Mouse (Mus musculus) hindbrain, embryonic 16.5 days (tissue): ENCODE results near the gene Golgb1. TPM values are rescaled to one million over a fixed set of nuclear protein-coding genes. Genes with fewer than 3 reads are reported as not detected.

ENCODE experiments used
- ATAC-seq: fragments of 200-750 bp; cut with Nextera tagmentation; 2 replicates; pipeline ENCODE4 v1.8.0; 2017; ENCODE audit warnings: moderate TSS enrichment, moderate library complexity
- H3K27ac ChIP-seq: fragments of 300-500 bp; sonication (generic); 2 replicates; pipeline ENCODE4 v1.5.1; 2014; ENCODE audit warnings: low read depth, mild to moderate bottlenecking, control low read depth, low read length, moderate library complexity
- H3K27me3 ChIP-seq: fragments of 300-500 bp; sonication (generic); replicated peaks from 2 replicates; pipeline ENCODE4 v1.6.1; 2014; ENCODE audit warnings: low read length; ENCODE audit not compliant: control insufficient read depth, insufficient read depth
- H3K36me3 ChIP-seq: fragments of 300-500 bp; sonication (generic); 2 replicates; pipeline ENCODE4 v1.6.1; 2014; ENCODE audit warnings: mild to moderate bottlenecking, low read length, moderate library complexity, mixed read lengths; ENCODE audit not compliant: control insufficient read depth, insufficient read depth
- H3K4me1 ChIP-seq: fragments of 300-500 bp; sonication (generic); 2 replicates; pipeline ENCODE4 v1.6.1; 2014; ENCODE audit warnings: low read depth, low read length; ENCODE audit not compliant: control insufficient read depth, insufficient read depth
- H3K4me2 ChIP-seq: fragments of 300-500 bp; sonication (generic); 2 replicates; pipeline ENCODE4 v1.6.1; 2014; ENCODE audit warnings: mild to moderate bottlenecking, low read length, control low read depth, moderate library complexity
- H3K4me3 ChIP-seq: fragments of 300-500 bp; sonication (generic); 2 replicates; pipeline ENCODE4 v1.5.1; 2014; ENCODE audit warnings: mild to moderate bottlenecking, low read length, control low read depth, moderate library complexity
- H3K9ac ChIP-seq: fragments of 300-500 bp; sonication (generic); 2 replicates; pipeline ENCODE4 v1.6.1; 2014; ENCODE audit warnings: low read depth, mild to moderate bottlenecking, control low read depth, low read length, moderate library complexity
- H3K9me3 ChIP-seq: fragments of 300-500 bp; sonication (generic); 2 replicates; pipeline ENCODE4 v1.6.1; 2014; ENCODE audit warnings: mild to moderate bottlenecking, low read length, moderate library complexity; ENCODE audit not compliant: control insufficient read depth
- WGBS: fragments of 180-500 bp; shearing (Covaris S2); extraction: QIAGEN DNeasy Blood & Tissue Kit; methylation state at CpG from one replicate; pipeline ENCODE4 v1.1.7; 2014; 5-methylcytosine and 5-hydroxymethylcytosine counted together
- polyA plus RNA-seq: library from polyadenylated mRNA; unstranded; fragments of >200 nt; fragmentation: Nextera tagmentation; extraction: Ambion mirVana; gene quantifications from 2 replicates; pipeline ENCODE4 v1.2.1, GENCODE M21; 2015

Gene Golgb1
- polyA plus RNA-seq, 1 experiment from 2014 or later = 72.5 TPM

GRCm38 (mm10) chr16:36903156-36903555 lies 28.2 kb downstream of the Golgb1 start:
- H3K36me3 ChIP-seq = peaks cover 34% of the 10 kb centered on the region
- no peak for ATAC-seq
- WGBS = 95% methylated on average over 5 of the region's 5 CpGs
- no peaks in the 10 kb centered on the region for H3K27me3 ChIP-seq
- no peak overlapping the region for H3K27ac ChIP-seq
- no peaks in the 10 kb centered on the region for H3K4me1 ChIP-seq
- H3K9me3 ChIP-seq = no peaks in the 10 kb centered on the region
- no peak overlapping the region for H3K9ac ChIP-seq
- H3K4me3 ChIP-seq = no peak overlapping the region
- H3K4me2 ChIP-seq = no peak overlapping the region

GRCm38 (mm10) chr16:36911909-36912308 lies 37.0 kb downstream of the Golgb1 start:
- no peak overlapping the region for H3K4me3 ChIP-seq
- peaks cover 46% of the 10 kb centered on the region for H3K36me3 ChIP-seq
- no peak overlapping the region for H3K9ac ChIP-seq
- no peak overlapping the region for H3K27ac ChIP-seq
- no peaks in the 10 kb centered on the region for H3K27me3 ChIP-seq
- H3K4me2 ChIP-seq = no peak overlapping the region
- no peaks in the 10 kb centered on the region for H3K9me3 ChIP-seq
- H3K4me1 ChIP-seq = no peaks in the 10 kb centered on the region
- ATAC-seq = no peak
- WGBS = 95% methylated on average over 10 of the region's 10 CpGs

GRCm38 (mm10) chr16:36912311-36912710 lies 37.4 kb downstream of the Golgb1 start:
- Histone ChIP-seq H3K27me3 (no peaks in the 10 kb centered on the region), H3K9me3 (no peaks in the 10 kb centered on the region), H3K9ac (no peak overlapping the region), H3K4me1 (no peaks in the 10 kb centered on the region), H3K4me3 (no peak overlapping the region), H3K27ac (no peak overlapping the region), H3K4me2 (no peak overlapping the region), H3K36me3 (peaks cover 46% of the 10 kb centered on the region)
- 90% methylated on average over 13 of the region's 13 CpGs for WGBS
- no peak for ATAC-seq

- WGBS = 88% methylated on average over 5 of the region's 5 CpGs
- no peaks in the 10 kb centered on the region for H3K27me3 ChIP-seq
- no peak for ATAC-seq
Measured at GRCm38 (mm10) chr16:36914195-36914594, 39.3 kb downstream of the Golgb1 start.

GRCm38 (mm10) chr16:36918505-36918904 lies 43.6 kb downstream of the Golgb1 start:
- peaks cover 42% of the 10 kb centered on the region for H3K36me3 ChIP-seq
- H3K4me3 ChIP-seq = no peak overlapping the region
- no peak overlapping the region for H3K27ac ChIP-seq
- H3K9ac ChIP-seq = no peak overlapping the region
- no peaks in the 10 kb centered on the region for H3K27me3 ChIP-seq
- no peak overlapping the region for H3K4me2 ChIP-seq
- no peaks in the 10 kb centered on the region for H3K9me3 ChIP-seq
- H3K4me1 ChIP-seq = no peaks in the 10 kb centered on the region
- WGBS = 94% methylated on average over 10 of the region's 10 CpGs
- ATAC-seq = no peak

More at GRCm38 (mm10) chr16:36914195-36914594, 39.3 kb downstream of the Golgb1 start:
- Histone ChIP-seq H3K4me2 (no peak overlapping the region), H3K9me3 (no peaks in the 10 kb centered on the region), H3K4me1 (no peaks in the 10 kb centered on the region), H3K4me3 (no peak overlapping the region), H3K36me3 (peaks cover 50% of the 10 kb centered on the region), H3K27ac (no peak overlapping the region), H3K9ac (no peak overlapping the region)

- H3K4me2 ChIP-seq = no peak overlapping the region
- no peaks in the 10 kb centered on the region for H3K27me3 ChIP-seq
- no peak overlapping the region for H3K9ac ChIP-seq
- 89% methylated on average over 3 of the region's 3 CpGs for WGBS
- no peaks in the 10 kb centered on the region for H3K4me1 ChIP-seq
- no peak overlapping the region for H3K4me3 ChIP-seq
- H3K36me3 ChIP-seq = peaks cover 32% of the 10 kb centered on the region
- ATAC-seq = no peak
- H3K9me3 ChIP-seq = no peaks in the 10 kb centered on the region
- no peak overlapping the region for H3K27ac ChIP-seq
Measured at GRCm38 (mm10) chr16:36920410-36920809, 45.5 kb downstream of the Golgb1 start.

GRCm38 (mm10) chr16:36921067-36921613 lies 46.2 kb downstream of the Golgb1 start:
- no peak overlapping the region for H3K4me3 ChIP-seq
- no peak overlapping the region for H3K9ac ChIP-seq
- no peaks in the 10 kb centered on the region for H3K4me1 ChIP-seq
- ATAC-seq = no peak
- WGBS = 93% methylated on average over 8 of the region's 8 CpGs
- H3K27ac ChIP-seq = no peak overlapping the region
- no peaks in the 10 kb centered on the region for H3K9me3 ChIP-seq
- H3K4me2 ChIP-seq = no peak overlapping the region
- H3K36me3 ChIP-seq = peaks cover 36% of the 10 kb centered on the region
- no peaks in the 10 kb centered on the region for H3K27me3 ChIP-seq

GRCm38 (mm10) chr16:36921980-36922379 lies 47.0 kb downstream of the Golgb1 start:
- no peaks in the 10 kb centered on the region for H3K4me1 ChIP-seq
- H3K36me3 ChIP-seq = peaks cover 40% of the 10 kb centered on the region
- ATAC-seq = no peak
- H3K4me3 ChIP-seq = no peak overlapping the region
- H3K9me3 ChIP-seq = no peaks in the 10 kb centered on the region
- H3K9ac ChIP-seq = no peak overlapping the region
- 93% methylated on average over 6 of the region's 6 CpGs for WGBS
- H3K4me2 ChIP-seq = no peak overlapping the region
- H3K27ac ChIP-seq = no peak overlapping the region
- H3K27me3 ChIP-seq = no peaks in the 10 kb centered on the region

GRCm38 (mm10) chr16:36924312-36924711 lies 49.4 kb downstream of the Golgb1 start:
- Histone ChIP-seq H3K4me1 (no peaks in the 10 kb centered on the region), H3K9me3 (no peaks in the 10 kb centered on the region), H3K27ac (no peak overlapping the region), H3K27me3 (no peaks in the 10 kb centered on the region), H3K4me3 (no peak overlapping the region), H3K36me3 (peaks cover 42% of the 10 kb centered on the region), H3K9ac (no peak overlapping the region), H3K4me2 (no peak overlapping the region)
- 96% methylated on average over 8 of the region's 8 CpGs for WGBS
- ATAC-seq = no peak

- Histone ChIP-seq H3K4me2 (no peak overlapping the region), H3K4me1 (no peaks in the 10 kb centered on the region), H3K4me3 (no peak overlapping the region), H3K27me3 (no peaks in the 10 kb centered on the region), H3K9me3 (no peaks in the 10 kb centered on the region), H3K27ac (no peak overlapping the region), H3K9ac (no peak overlapping the region), H3K36me3 (peaks cover 40% of the 10 kb centered on the region)
- 95% methylated on average over 6 of the region's 6 CpGs for WGBS
- ATAC-seq = no peak
Measured at GRCm38 (mm10) chr16:36925351-36925750, 50.4 kb downstream of the Golgb1 start.
